Mouse (Mus musculus) CH12.LX (cell line): ENCODE measurements at regions not wholly inside any gene's neighbourhood (a gene's known extent, or its start where the extent isn't known, plus 50 kb on each side); places are given as distances from the start of the nearest gene placed in this dataset.

Source experiments
- DNase-seq: peaks from one replicate; pipeline ENCODE4 v3.0.0-alpha.2; 2013; ENCODE audit errors: extremely low read depth
- H3K27ac ChIP-seq: 2 replicates; pipeline ENCODE4 v1.5.1; 2012; ENCODE audit warnings: low read depth, mild to moderate bottlenecking, control low read depth, moderate library complexity; ENCODE audit not compliant: insufficient read depth
- H3K27me3 ChIP-seq: replicated peaks from 2 replicates; pipeline ENCODE3; 2012; ENCODE audit warnings: inconsistent platforms
- H3K36me3 ChIP-seq, 2 experiments: replicated peaks in 1 of 2; 2 replicates each; pipeline versions ENCODE3 to v1.6.1; 2012; ENCODE audit warnings: inconsistent platforms in 1 of 2, low read length in 1 of 2, mild to moderate bottlenecking in 1 of 2, mixed read lengths in 1 of 2, moderate library complexity in 1 of 2; ENCODE audit not compliant: control insufficient read depth in 1 of 2, insufficient read depth in 1 of 2
- H3K4me1 ChIP-seq, 2 experiments: 2 replicates each; pipeline ENCODE4 v1.6.1; 2012; ENCODE audit warnings: inconsistent platforms in 1 of 2, moderate library complexity in 1 of 2; ENCODE audit not compliant: insufficient read depth in 2 of 2, control insufficient read depth in 1 of 2
- H3K4me2 ChIP-seq: 2 replicates; pipeline ENCODE4 v1.6.1; 2012; ENCODE audit warnings: low read depth, mild to moderate bottlenecking, control low read depth; ENCODE audit not compliant: poor library complexity, insufficient read depth, severe bottlenecking
- H3K4me3 ChIP-seq, 3 experiments: fragments of 150-350 bp in 1 of 3; sonication (generic) in 1 of 3; replicated peaks in 1 of 3; 2 replicates each; pipeline versions ENCODE3 to v1.5.1; 2011 to 2012; ENCODE audit warnings: low read depth in 2 of 3, low read length in 2 of 3, mild to moderate bottlenecking in 2 of 3, moderate library complexity in 2 of 3, control low read depth in 1 of 3, improper control_type of control experiment in 1 of 3, inconsistent platforms in 1 of 3, mixed read lengths in 1 of 3; ENCODE audit not compliant: poor library complexity in 1 of 3
- H3K79me2 ChIP-seq: replicated peaks from 2 replicates; pipeline ENCODE4 v1.6.1; 2012; ENCODE audit warnings: mild to moderate bottlenecking, moderate library complexity; ENCODE audit not compliant: control insufficient read depth, poor library complexity, insufficient read depth, severe bottlenecking; ENCODE audit errors: extremely low read depth
- H3K9ac ChIP-seq: 2 replicates; pipeline ENCODE4 v1.6.1; 2012; ENCODE audit warnings: low read depth, mild to moderate bottlenecking, control low read depth, moderate library complexity; ENCODE audit not compliant: insufficient read depth
- H3K9me3 ChIP-seq: replicated peaks from 2 replicates; pipeline ENCODE3; 2012; ENCODE audit warnings: low read length, inconsistent platforms, mixed read lengths
- BHLHE40 ChIP-seq: IDR thresholded peaks from 2 replicates; pipeline ENCODE4 v1.6.1; 2011; ENCODE audit warnings: mild to moderate bottlenecking, low read depth, low read length, improper control_type of control experiment
- CHD1 ChIP-seq: IDR thresholded peaks from 2 replicates; pipeline ENCODE4 v1.6.1; 2012; ENCODE audit warnings: low read depth, low read length, improper control_type of control experiment, inconsistent platforms
- CHD2 ChIP-seq: IDR thresholded peaks from 2 replicates; pipeline ENCODE4 v1.6.1; 2011; ENCODE audit warnings: low read length, improper control_type of control experiment
- CTCF ChIP-seq, 2 experiments: IDR thresholded peaks in 1 of 2; conservative IDR thresholded peaks in 1 of 2; 2 replicates each; pipeline ENCODE4 v1.5.1; 2011 to 2012; ENCODE audit warnings: low read depth in 2 of 2, low read length in 2 of 2, improper control_type of control experiment in 1 of 2, inconsistent platforms in 1 of 2, mild to moderate bottlenecking in 1 of 2, moderate library complexity in 1 of 2
- ELF1 ChIP-seq: IDR thresholded peaks from 2 replicates; pipeline ENCODE4 v1.6.1; 2014; ENCODE audit warnings: low read depth, mild to moderate bottlenecking, inconsistent platforms, low read length, improper control_type of control experiment
- EP300 ChIP-seq: IDR thresholded peaks from 2 replicates; pipeline ENCODE4 v1.6.1; 2011; ENCODE audit warnings: low read length, improper control_type of control experiment
- ETS1 ChIP-seq: conservative IDR thresholded peaks from 2 replicates; pipeline ENCODE4 v1.6.1; 2012; ENCODE audit warnings: low read depth, mild to moderate bottlenecking, inconsistent platforms, low read length, improper control_type of control experiment, moderate library complexity
- HCFC1 ChIP-seq: IDR thresholded peaks from 2 replicates; pipeline ENCODE4 v1.6.1; 2012; ENCODE audit warnings: low read depth, mild to moderate bottlenecking, inconsistent platforms, low read length, improper control_type of control experiment
- JUND ChIP-seq: conservative IDR thresholded peaks from 2 replicates; pipeline ENCODE4 v1.6.1; 2011; ENCODE audit warnings: low read depth, low read length, improper control_type of control experiment
- KAT2A ChIP-seq: IDR thresholded peaks from 2 replicates; pipeline ENCODE4 v1.6.1; 2012; ENCODE audit warnings: low read length, improper control_type of control experiment, inconsistent platforms; ENCODE audit not compliant: insufficient replicate concordance
- MAX ChIP-seq: IDR thresholded peaks from 2 replicates; pipeline ENCODE4 v1.6.1; 2011; ENCODE audit warnings: low read length, improper control_type of control experiment
- MXI1 ChIP-seq: IDR thresholded peaks from 2 replicates; pipeline ENCODE4 v1.6.1; 2011; ENCODE audit warnings: mild to moderate bottlenecking, low read depth, low read length, improper control_type of control experiment
- NELFE ChIP-seq: IDR thresholded peaks from 2 replicates; pipeline ENCODE4 v1.6.1; 2011; ENCODE audit warnings: low read depth, low read length, improper control_type of control experiment
- NRF1 ChIP-seq: IDR thresholded peaks from 2 replicates; pipeline ENCODE4 v1.6.1; 2014; ENCODE audit warnings: low read depth, mild to moderate bottlenecking, inconsistent platforms, low read length, improper control_type of control experiment, moderate library complexity
- PAX5 ChIP-seq: IDR thresholded peaks from 2 replicates; pipeline ENCODE4 v1.6.1; 2012; ENCODE audit warnings: low read length, inconsistent platforms, mixed read lengths
- POLR2AphosphoS2 ChIP-seq: IDR thresholded peaks from 2 replicates; pipeline ENCODE4 v1.6.1; 2011; ENCODE audit warnings: low read depth, low read length, improper control_type of control experiment
- RAD21 ChIP-seq: IDR thresholded peaks from 2 replicates; pipeline ENCODE4 v1.6.1; 2011; ENCODE audit warnings: low read depth, mild to moderate bottlenecking, low read length, improper control_type of control experiment, moderate library complexity
- TBP ChIP-seq: conservative IDR thresholded peaks from 2 replicates; pipeline ENCODE4 v1.6.1; 2011; ENCODE audit warnings: low read depth, low read length, improper control_type of control experiment
- UBTF ChIP-seq: IDR thresholded peaks from 2 replicates; pipeline ENCODE4 v1.6.1; 2012; ENCODE audit warnings: low read depth, mild to moderate bottlenecking, inconsistent platforms, low read length, improper control_type of control experiment, moderate library complexity
- USF1 ChIP-seq: IDR thresholded peaks from 2 replicates; pipeline ENCODE4 v1.6.1; 2014; ENCODE audit warnings: low read depth, mild to moderate bottlenecking, inconsistent platforms, low read length, improper control_type of control experiment
- ZMIZ1 ChIP-seq: IDR thresholded peaks from 2 replicates; pipeline ENCODE4 v1.6.1; 2012; ENCODE audit warnings: low read depth, mild to moderate bottlenecking, inconsistent platforms, low read length, improper control_type of control experiment
- dilution Hi-C: fragments of 300-500 bp; cut with MboI; formaldehyde crosslinking; loops from 2 replicates; pipeline ENCODE4 v1.14.3; 2020; ENCODE audit warnings: low sequenced_read_pairs; ENCODE audit not compliant: extremely low pct_unique_long_range_greater_than_20kb, extremely low pct_ligation_motif_present
- in situ Hi-C: fragments of 300-500 bp; cut with MboI; formaldehyde crosslinking; loops from 3 replicates; pipeline ENCODE4 v1.14.3; 2019; ENCODE audit warnings: low sequenced_read_pairs, low pct_ligation_motif_present, low pct_unique_long_range_greater_than_20kb, mixed read lengths

GRCm38 (mm10) chrX:142571772-142572171, 109.4 kb upstream of the Tmem164 start:
- H3K27ac ChIP-seq = no peak overlapping the region

GRCm38 (mm10) chrX:142574022-142574421, 107.2 kb upstream of the Tmem164 start:
- Histone ChIP-seq H3K27ac (no peak overlapping the region), H3K36me3 (no peaks in the 10 kb centered on the region), H3K4me1 (peaks cover 0 to 25% of the 10 kb centered on the region in 2 experiments; a peak in 3 of 4 replicates), H3K9ac (no peak overlapping the region), H3K4me3 (no peak overlapping the region), H3K79me2 (no peaks in the 10 kb centered on the region)
- no peak for DNase-seq
- in situ Hi-C loops = loop anchor here (25.0 kb wide), 1 partner anchor 488 kb away; no protein-coding TSS in a partner anchor
- dilution Hi-C loops = no loop called here
- TF ChIP-seq TBP (no peak), RAD21 (peak; percentile 13), CTCF (conservative IDR thresholded peaks at IDR 0.05 in 1 of 2, IDR thresholded peaks at IDR 0.05 in 1 of 2; ENCODE audit: low read depth in 2 of 2, low read length in 2 of 2) (peak in 1 of 2 experiments; percentile 17; a peak in 2 of 4 replicates)
- TF ChIP-seq, all 38 proteins: peak for 2
- Histone ChIP-seq H3K9me3 (no peaks in the 10 kb centered on the region), H3K4me2 (no peak overlapping the region), H3K27me3 (no peaks in the 10 kb centered on the region)

More at GRCm38 (mm10) chrX:142571772-142572171, 109.4 kb upstream of the Tmem164 start:
- Histone ChIP-seq H3K27me3 (no peaks in the 10 kb centered on the region), H3K4me3 (no peak overlapping the region), H3K79me2 (no peaks in the 10 kb centered on the region), H3K9me3 (no peaks in the 10 kb centered on the region), H3K4me1 (peaks cover 0 to 14% of the 10 kb centered on the region in 2 experiments; a peak in 3 of 4 replicates), H3K9ac (no peak overlapping the region), H3K4me2 (no peak overlapping the region), H3K36me3 (no peaks in the 10 kb centered on the region)
- dilution Hi-C loops = no loop called here
- DNase-seq = no peak
- TF ChIP-seq KAT2A (no peak), EP300 (no peak), MXI1 (no peak), USF1 (no peak), CHD1 (no peak), RAD21 (no peak), PAX5 (no peak), ZMIZ1 (no peak), JUND (no peak), CTCF (conservative IDR thresholded peaks at IDR 0.05 in 1 of 2, IDR thresholded peaks at IDR 0.05 in 1 of 2; ENCODE audit: low read depth in 2 of 2, low read length in 2 of 2) (no peak), NELFE (no peak), NRF1 (no peak), ETS1 (no peak), UBTF (no peak), BHLHE40 (no peak), POLR2AphosphoS2 (no peak), HCFC1 (no peak), MAX (no peak), ELF1 (no peak), CHD2 (no peak)
- in situ Hi-C loops = loop anchor here (25.0 kb wide), 1 partner anchor 491 kb away; no protein-coding TSS in a partner anchor
